Mouse (Mus musculus): Measurements from ENCODE around the gene Ifi27l2a. TPM values are rescaled to one million over a fixed set of nuclear protein-coding genes. Genes with fewer than 3 reads are reported as not detected.

Ifi27l2a gene
- total and polyA plus RNA-seq, 2 experiments = 68.1 to 72.7 TPM

- H3K4me3 ChIP-seq (ENCODE audit: insufficient read depth, low read depth, low read length) = no peak overlapping the region
- H3K27me3 ChIP-seq (ENCODE audit: control insufficient read depth, insufficient read depth, low read length) = no peaks in the 10 kb centered on the region
- DNase-seq (ENCODE audit: extremely low read depth, low read depth, low spot score) = peak; percentile 83
- peak overlapping the region; percentile 57 for H3K27ac ChIP-seq (replicated peaks; ENCODE audit: insufficient read depth, low read depth, low read length)
- 0 out of 2 replicates have a peak, but pooled peaks cover 2% of the 10 kb centered on the region for H3K4me1 ChIP-seq (ENCODE audit: control insufficient read depth, insufficient read depth, low read length)
- 26% methylated on average over 2 of the region's 2 CpGs for WGBS
- peaks cover 3% of the 10 kb centered on the region; the same call in 1 of the 2 replicates for H3K36me3 ChIP-seq (ENCODE audit: control insufficient read depth, insufficient read depth, low read length)
- TF ChIP-seq POLR2A (IDR thresholded peaks at IDR 0.05; ENCODE audit: extremely low read depth, insufficient read depth, low read length) = no peak
- H3K79me2 ChIP-seq (ENCODE audit: control insufficient read depth, insufficient read depth, low read length) = no peaks in the 10 kb centered on the region
- no peak overlapping the region for H3K9ac ChIP-seq (ENCODE audit: low read depth, low read length)
Observed at GRCm38 (mm10) chr12:103433430-103433829, 10.1 kb downstream of the Ifi27l2a start.

DNA sequence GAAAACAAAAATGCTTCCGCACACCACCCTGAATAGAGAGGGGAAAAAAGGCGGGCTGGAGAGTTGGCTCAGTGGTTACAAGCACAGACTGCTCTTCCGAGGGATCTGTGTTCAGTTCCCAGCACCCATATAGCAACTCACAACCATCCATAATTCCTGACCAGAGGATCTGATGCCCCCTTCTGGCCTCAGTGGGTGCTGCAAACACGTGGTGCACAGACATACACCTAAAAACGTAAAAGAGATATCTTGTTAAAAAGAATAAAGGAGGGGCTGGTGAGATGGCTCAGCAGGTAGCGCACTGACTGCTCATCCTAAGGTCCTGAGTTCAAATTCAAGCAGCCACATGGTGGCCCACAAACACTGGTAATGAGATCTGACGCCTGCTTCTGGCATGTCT, 16.8 kb downstream of the Ifi27l2a start:
- peaks cover 6% of the 10 kb centered on the region; the same call in 1 of the 2 replicates for H3K36me3 ChIP-seq (ENCODE audit: control insufficient read depth, insufficient read depth, low read length)
- H3K4me1 ChIP-seq (ENCODE audit: control insufficient read depth, insufficient read depth, low read length) = peaks cover 14% of the 10 kb centered on the region
- 94% methylated on average over 7 of the region's 7 CpGs for WGBS
- H3K4me3 ChIP-seq (ENCODE audit: insufficient read depth, low read depth, low read length) = no peak overlapping the region
- H3K27ac ChIP-seq (replicated peaks; ENCODE audit: insufficient read depth, low read depth, low read length) = no peak overlapping the region
- TF ChIP-seq POLR2A (IDR thresholded peaks at IDR 0.05; ENCODE audit: extremely low read depth, insufficient read depth, low read length) = no peak
- no peak for TF ChIP-seq CTCF (IDR thresholded peaks at IDR 0.05; ENCODE audit: low read depth, low read length)
- no peak overlapping the region for H3K9ac ChIP-seq (ENCODE audit: low read depth, low read length)
- H3K27me3 ChIP-seq (ENCODE audit: control insufficient read depth, insufficient read depth, low read length) = no peaks in the 10 kb centered on the region
- H3K79me2 ChIP-seq (ENCODE audit: control insufficient read depth, insufficient read depth, low read length) = peaks cover 13% of the 10 kb centered on the region; the same call in 1 of the 2 replicates
- DNase-seq (ENCODE audit: extremely low read depth, low read depth, low spot score) = no peak

- Histone ChIP-seq H3K9ac (ENCODE audit: low read depth, low read length) (peak within 1 kb of the TSS; percentile 94), H3K79me2 (ENCODE audit: control insufficient read depth, insufficient read depth, low read length) (peaks cover 15% of the 10 kb centered on the region; the same call in 1 of the 2 replicates), H3K27ac (replicated peaks; ENCODE audit: insufficient read depth, low read depth, low read length) (peak within 1 kb of the TSS; percentile 52), H3K27me3 (ENCODE audit: control insufficient read depth, insufficient read depth, low read length) (no peaks in the 10 kb centered on the region), H3K4me1 (ENCODE audit: control insufficient read depth, insufficient read depth, low read length) (peaks cover 14% of the 10 kb centered on the region), H3K4me3 (ENCODE audit: insufficient read depth, low read depth, low read length) (peak within 1 kb of the TSS; percentile 96), H3K36me3 (ENCODE audit: control insufficient read depth, insufficient read depth, low read length) (peaks cover 6% of the 10 kb centered on the region; the same call in 1 of the 2 replicates)
- DNase-seq (ENCODE audit: extremely low read depth, low read depth, low spot score) = peak; percentile 96
- TF ChIP-seq CTCF (IDR thresholded peaks at IDR 0.05; ENCODE audit: low read depth, low read length) (peak; percentile 97), POLR2A (IDR thresholded peaks at IDR 0.05; ENCODE audit: extremely low read depth, insufficient read depth, low read length) (peak; percentile 80; the same call in 1 of the 2 replicates)
- WGBS = 1% methylated on average over 33 of the region's 33 CpGs
Observed at GRCm38 (mm10) chr12:103425729-103426470, 17.6 kb downstream of the Ifi27l2a start, which contains the start of gene Ddx24. TSS of gene Ddx24 (minus strand) at chr12:103425830.

DNA sequence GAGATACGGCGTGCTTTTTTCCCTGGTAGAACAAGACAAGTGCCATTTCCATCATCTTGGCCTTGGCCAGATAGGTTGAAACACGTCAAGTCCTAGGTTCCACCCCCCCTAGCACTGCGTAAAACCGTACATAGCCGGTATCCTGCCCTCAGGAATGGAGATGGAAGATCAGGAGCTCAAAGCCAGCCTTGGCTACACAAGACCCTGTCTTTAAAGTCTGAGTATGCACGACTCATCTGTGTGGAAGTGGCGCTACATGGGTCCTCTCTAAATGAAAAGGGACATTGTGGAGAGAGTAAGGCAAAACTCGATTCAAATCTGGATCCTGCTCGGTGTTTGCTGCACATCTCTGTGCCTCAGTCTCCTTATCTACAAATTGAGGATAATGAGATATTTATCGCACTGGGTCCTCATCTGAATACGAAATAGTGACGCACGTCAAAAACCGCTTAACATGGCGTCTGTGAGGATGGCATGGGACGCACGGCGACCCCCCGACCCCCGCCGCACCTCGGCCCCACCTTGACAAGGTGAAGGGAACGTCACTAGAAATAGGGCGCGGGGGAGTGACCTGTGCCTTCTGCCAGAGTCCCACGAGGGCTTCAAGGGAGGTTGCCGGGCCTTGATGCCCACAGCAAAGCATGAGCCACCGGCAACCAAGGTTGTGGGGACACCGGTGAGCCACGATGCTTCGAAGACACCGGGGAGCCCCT, 18.3 kb downstream of the Ifi27l2a start:
- no peak for TF ChIP-seq CTCF (IDR thresholded peaks at IDR 0.05; ENCODE audit: low read depth, low read length)
- TF ChIP-seq POLR2A (IDR thresholded peaks at IDR 0.05; ENCODE audit: extremely low read depth, insufficient read depth, low read length) = no peak
- peak overlapping the region; percentile 96 for H3K4me3 ChIP-seq (ENCODE audit: insufficient read depth, low read depth, low read length)
- H3K27ac ChIP-seq (replicated peaks; ENCODE audit: insufficient read depth, low read depth, low read length) = peak overlapping the region; percentile 52
- WGBS = 6% methylated on average over 33 of the region's 33 CpGs
- peaks cover 15% of the 10 kb centered on the region; the same call in 1 of the 2 replicates for H3K79me2 ChIP-seq (ENCODE audit: control insufficient read depth, insufficient read depth, low read length)
- H3K4me1 ChIP-seq (ENCODE audit: control insufficient read depth, insufficient read depth, low read length) = peaks cover 14% of the 10 kb centered on the region
- H3K9ac ChIP-seq (ENCODE audit: low read depth, low read length) = peak overlapping the region; percentile 94
- no peak for DNase-seq (ENCODE audit: extremely low read depth, low read depth, low spot score)
- H3K36me3 ChIP-seq (ENCODE audit: control insufficient read depth, insufficient read depth, low read length) = peaks cover 6% of the 10 kb centered on the region; the same call in 1 of the 2 replicates
- H3K27me3 ChIP-seq (ENCODE audit: control insufficient read depth, insufficient read depth, low read length) = no peaks in the 10 kb centered on the region

GRCm38 (mm10) chr12:103408144-103408543, 35.3 kb downstream of the Ifi27l2a start:
- DNase-seq (ENCODE audit: extremely low read depth, low read depth, low spot score) = no peak
- H3K9ac ChIP-seq (ENCODE audit: low read depth, low read length) = no peak overlapping the region
- H3K79me2 ChIP-seq (ENCODE audit: control insufficient read depth, insufficient read depth, low read length) = no peaks in the 10 kb centered on the region
- no peaks in the 10 kb centered on the region for H3K4me1 ChIP-seq (ENCODE audit: control insufficient read depth, insufficient read depth, low read length)
- TF ChIP-seq CTCF (IDR thresholded peaks at IDR 0.05; ENCODE audit: low read depth, low read length) (no peak), POLR2A (IDR thresholded peaks at IDR 0.05; ENCODE audit: extremely low read depth, insufficient read depth, low read length) (no peak)
- H3K27ac ChIP-seq (replicated peaks; ENCODE audit: insufficient read depth, low read depth, low read length) = no peak overlapping the region
- H3K27me3 ChIP-seq (ENCODE audit: control insufficient read depth, insufficient read depth, low read length) = no peaks in the 10 kb centered on the region
- no peak overlapping the region for H3K4me3 ChIP-seq (ENCODE audit: insufficient read depth, low read depth, low read length)
- H3K36me3 ChIP-seq (ENCODE audit: control insufficient read depth, insufficient read depth, low read length) = peaks cover 40% of the 10 kb centered on the region
- 94% methylated on average over 10 of the region's 10 CpGs for WGBS
